16 mouse cellular contexts compared by ENCODE assay signal in the genomic region with DNA sequence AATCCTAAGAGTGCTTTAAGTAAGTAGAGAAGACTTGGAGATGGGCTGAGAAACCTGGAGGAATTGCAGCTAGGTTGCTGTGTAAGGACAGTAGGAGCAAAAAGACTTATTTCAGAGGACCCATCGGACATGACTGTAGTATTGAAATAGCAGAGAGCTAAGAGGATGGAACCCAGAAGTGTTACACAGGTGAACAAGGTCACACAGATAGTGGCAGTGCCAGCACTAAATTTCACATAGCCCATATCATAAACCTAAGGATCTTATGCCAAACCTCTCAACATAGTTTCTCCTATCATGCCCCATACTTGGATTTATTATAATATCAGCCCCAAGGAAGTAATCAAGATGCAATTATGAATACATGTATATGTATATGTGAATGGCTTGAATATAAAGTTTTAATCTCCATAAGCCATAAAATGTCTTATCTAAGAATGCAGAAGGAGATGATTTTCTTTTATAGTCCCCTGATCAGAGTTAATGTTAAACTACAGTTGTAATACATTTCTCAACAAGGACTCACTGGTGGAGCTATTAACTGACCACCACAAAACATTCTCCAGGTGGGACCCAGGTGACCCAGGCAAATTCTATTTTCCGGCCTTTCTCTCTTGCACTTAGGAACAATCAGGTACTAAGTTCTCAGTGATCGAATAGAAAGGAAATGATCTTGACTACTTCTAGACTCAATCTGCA.
"Had no signal": no experiment of that assay in that cellular context is flagged by ENCODE, and none has a peak within 500 bp of the region (broad histone marks: within the 10 kb centered on the region; RNA-seq: fewer than 3 reads in every experiment).

No protein-coding gene starts in this region.

- H3K27me3 ChIP-seq: neural tube, embryonic 12.5 days; neural tube, embryonic 13.5 days; neural tube, embryonic 15.5 days; stomach, embryonic 15.5 days had no signal

- H3K4me2 ChIP-seq: neural tube, embryonic 12.5 days; neural tube, embryonic 13.5 days; neural tube, embryonic 15.5 days; stomach, embryonic 15.5 days had no signal

- H3K27ac ChIP-seq: neural tube, embryonic 12.5 days; neural tube, embryonic 13.5 days; neural tube, embryonic 15.5 days; stomach, embryonic 15.5 days; stomach, postnatal 0 days had no signal

- H3K9me3 ChIP-seq: neural tube, embryonic 12.5 days; neural tube, embryonic 13.5 days; neural tube, embryonic 15.5 days; stomach, embryonic 15.5 days had no signal

- H3K4me3 ChIP-seq: neural tube, embryonic 12.5 days; neural tube, embryonic 13.5 days; neural tube, embryonic 15.5 days; stomach, embryonic 15.5 days had no signal

- H3K9ac ChIP-seq: neural tube, embryonic 12.5 days; neural tube, embryonic 13.5 days; neural tube, embryonic 15.5 days; stomach, embryonic 15.5 days had no signal

- DNase-seq: retina, postnatal 1 day; right cerebral cortex, postnatal 14 days; right cerebral cortex, postnatal 25 days; right cerebral cortex, postnatal 4 days; spleen, adult 18-20 months; thymus, adult 18-20 months; thymus, adult 2 months; thymus, postnatal 14 days; thymus, postnatal 25 days; thymus, postnatal 36 days; thymus, postnatal 4 days had no signal

- H3K4me1 ChIP-seq: neural tube, embryonic 12.5 days; neural tube, embryonic 13.5 days; neural tube, embryonic 15.5 days; stomach, embryonic 15.5 days had no signal

- H3K36me3 ChIP-seq: neural tube, embryonic 12.5 days; neural tube, embryonic 13.5 days; neural tube, embryonic 15.5 days; stomach, embryonic 15.5 days had no signal
